Mouse (Mus musculus): ENCODE measurements around the gene Glrx5. TPM values are rescaled to one million over a fixed set of nuclear protein-coding genes. Genes with fewer than 3 reads are reported as not detected.

The Glrx5 gene
- polyA plus RNA-seq, 1 experiment: 92.2 TPM

DNA sequence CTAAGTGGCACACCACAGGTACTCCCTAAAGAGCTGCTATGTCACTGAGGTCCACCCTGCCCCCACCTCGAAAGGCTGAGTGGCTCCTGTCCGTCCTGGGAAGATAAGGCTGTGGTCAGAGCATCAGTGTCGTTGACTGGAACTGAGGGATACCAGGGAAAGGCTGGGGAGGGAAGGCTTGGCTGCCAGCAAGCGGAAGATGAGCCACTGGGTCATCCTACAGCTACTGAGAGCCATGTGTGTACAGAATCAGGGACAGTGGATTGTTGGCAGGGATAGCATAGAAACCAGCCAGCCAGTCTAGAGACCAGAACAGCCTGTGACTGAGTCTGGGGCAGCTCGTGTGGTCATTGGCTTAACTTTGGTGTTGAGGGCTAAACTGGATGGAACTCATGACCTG, 51.7 kb downstream of the Glrx5 start:
- H3K36me3 ChIP-seq (ENCODE audit: control insufficient read depth, insufficient read depth): no peaks in the 10 kb centered on the region
- no peaks in the 10 kb centered on the region for H3K79me3 ChIP-seq (ENCODE audit: low read depth)
- no peaks in the 10 kb centered on the region for H3K27me3 ChIP-seq (ENCODE audit: control insufficient read depth, insufficient read depth, insufficient read length)
- H3K4me3 ChIP-seq (ENCODE audit: insufficient read depth, poor library complexity, severe bottlenecking): no peak overlapping the region
- TF ChIP-seq CEBPB (IDR thresholded peaks at IDR 0.05; ENCODE audit: low read depth): no peak
- no peak for TF ChIP-seq USF1 (IDR thresholded peaks at IDR 0.05; ENCODE audit: low read depth)
- TF ChIP-seq MAX (IDR thresholded peaks at IDR 0.05): no peak
- no peak for TF ChIP-seq CTCF (IDR thresholded peaks at IDR 0.05; ENCODE audit: control insufficient read depth, insufficient read depth, insufficient read length)
- TF ChIP-seq MYOG (IDR thresholded peaks at IDR 0.05; ENCODE audit: control insufficient read depth, extremely low read depth, insufficient read length): no peak
- TF ChIP-seq MYOD1 (IDR thresholded peaks at IDR 0.05; ENCODE audit: control insufficient read depth, insufficient read length, low read depth): no peak
- no peak for TF ChIP-seq FOSL1 (IDR thresholded peaks at IDR 0.05; ENCODE audit: insufficient read depth, low read length, poor library complexity, severe bottlenecking)
- H3ac ChIP-seq (ENCODE audit: control insufficient read depth, insufficient read length, low read depth): no peak overlapping the region
- no peaks in the 10 kb centered on the region for H3K79me2 ChIP-seq (ENCODE audit: control insufficient read depth, insufficient read depth)

DNA sequence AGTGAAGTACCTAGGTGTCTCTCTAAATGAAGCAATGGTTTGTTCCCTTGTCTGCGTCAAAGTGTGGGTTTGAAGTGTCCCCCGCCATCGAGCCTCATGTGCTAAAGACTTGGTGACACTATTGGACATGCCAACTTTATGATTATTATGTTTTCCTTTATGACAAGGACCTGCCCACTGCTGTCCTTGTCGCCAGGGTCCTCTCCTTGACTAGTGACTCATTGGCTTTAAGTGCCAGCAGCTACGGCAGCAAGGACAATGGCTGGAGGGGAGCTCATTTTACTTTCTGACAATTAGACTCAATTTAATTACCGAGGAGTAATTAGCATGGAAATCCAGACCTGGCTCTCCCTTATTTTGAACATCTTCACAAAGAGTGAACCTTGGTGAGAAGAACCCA, 52.3 kb downstream of the Glrx5 start:
- TF ChIP-seq MYOD1 (IDR thresholded peaks at IDR 0.05; ENCODE audit: control insufficient read depth, insufficient read length, low read depth): no peak
- TF ChIP-seq MYOG (IDR thresholded peaks at IDR 0.05; ENCODE audit: control insufficient read depth, extremely low read depth, insufficient read length): no peak
- no peak for TF ChIP-seq USF1 (IDR thresholded peaks at IDR 0.05; ENCODE audit: low read depth)
- no peak for TF ChIP-seq CEBPB (IDR thresholded peaks at IDR 0.05; ENCODE audit: low read depth)
- no peak for TF ChIP-seq MAX (IDR thresholded peaks at IDR 0.05)
- no peak for TF ChIP-seq FOSL1 (IDR thresholded peaks at IDR 0.05; ENCODE audit: insufficient read depth, low read length, poor library complexity, severe bottlenecking)
- no peak for TF ChIP-seq CTCF (IDR thresholded peaks at IDR 0.05; ENCODE audit: control insufficient read depth, insufficient read depth, insufficient read length)
- no peak overlapping the region for H3K4me3 ChIP-seq (ENCODE audit: insufficient read depth, poor library complexity, severe bottlenecking)
- H3K79me3 ChIP-seq (ENCODE audit: low read depth): no peaks in the 10 kb centered on the region
- no peaks in the 10 kb centered on the region for H3K27me3 ChIP-seq (ENCODE audit: control insufficient read depth, insufficient read depth, insufficient read length)
- no peak overlapping the region for H3ac ChIP-seq (ENCODE audit: control insufficient read depth, insufficient read length, low read depth)
- H3K36me3 ChIP-seq (ENCODE audit: control insufficient read depth, insufficient read depth): no peaks in the 10 kb centered on the region
- H3K79me2 ChIP-seq (ENCODE audit: control insufficient read depth, insufficient read depth): no peaks in the 10 kb centered on the region

DNA sequence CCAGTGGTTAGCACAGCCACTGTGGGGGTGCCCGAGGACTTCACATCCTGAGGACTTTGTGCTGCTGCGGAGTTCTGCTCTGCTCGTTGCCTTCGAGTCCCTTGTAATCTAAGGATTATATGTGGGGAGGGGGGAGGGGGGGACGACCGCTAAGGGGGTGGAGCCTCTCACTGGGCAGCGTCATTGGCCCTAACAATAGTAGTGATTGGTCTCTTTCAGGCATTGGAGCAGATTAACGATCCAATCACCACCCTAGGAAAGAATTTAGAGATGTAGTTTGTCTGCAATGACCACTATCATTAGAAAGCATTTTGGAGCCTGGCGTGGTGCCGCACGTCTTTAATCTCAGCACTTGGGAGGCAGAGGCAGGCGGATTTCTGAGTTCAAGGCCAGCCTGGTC, 52.8 kb downstream of the Glrx5 start:
- TF ChIP-seq CEBPB (IDR thresholded peaks at IDR 0.05; ENCODE audit: low read depth) (no peak), MAX (IDR thresholded peaks at IDR 0.05) (no peak), FOSL1 (IDR thresholded peaks at IDR 0.05; ENCODE audit: insufficient read depth, low read length, poor library complexity, severe bottlenecking) (no peak), CTCF (IDR thresholded peaks at IDR 0.05; ENCODE audit: control insufficient read depth, insufficient read depth, insufficient read length) (no peak), USF1 (IDR thresholded peaks at IDR 0.05; ENCODE audit: low read depth) (no peak), MYOG (IDR thresholded peaks at IDR 0.05; ENCODE audit: control insufficient read depth, extremely low read depth, insufficient read length) (no peak), MYOD1 (IDR thresholded peaks at IDR 0.05; ENCODE audit: control insufficient read depth, insufficient read length, low read depth) (no peak)
- Histone ChIP-seq H3K4me3 (ENCODE audit: insufficient read depth, poor library complexity, severe bottlenecking) (no peak overlapping the region), H3ac (ENCODE audit: control insufficient read depth, insufficient read length, low read depth) (no peak overlapping the region)

DNA sequence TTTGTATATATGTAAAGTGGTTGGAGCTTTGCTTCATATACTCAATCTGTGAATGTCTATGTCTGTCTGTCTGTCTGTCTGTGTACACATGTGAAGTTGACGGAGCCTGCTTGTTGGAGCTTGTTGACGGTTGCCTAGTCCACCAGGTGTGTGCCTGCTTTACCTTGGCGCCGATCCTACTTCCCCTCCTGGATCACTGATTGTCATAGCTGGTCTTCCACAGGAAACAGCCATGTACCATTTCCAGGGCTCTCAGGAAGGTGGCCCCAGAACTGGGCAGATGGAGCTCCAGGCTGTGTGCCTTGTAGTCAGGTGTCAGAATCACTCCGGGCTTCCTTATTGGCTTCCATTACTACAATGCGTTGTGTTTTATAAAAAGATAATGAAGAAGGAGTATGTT, 54.3 kb downstream of the Glrx5 start:
- no peaks in the 10 kb centered on the region for H3K79me3 ChIP-seq (ENCODE audit: low read depth)
- peaks cover 6% of the 10 kb centered on the region for H3K27me3 ChIP-seq (ENCODE audit: control insufficient read depth, insufficient read depth, insufficient read length)
- H3ac ChIP-seq (ENCODE audit: control insufficient read depth, insufficient read length, low read depth): no peak overlapping the region
- TF ChIP-seq USF1 (IDR thresholded peaks at IDR 0.05; ENCODE audit: low read depth) (no peak), MYOG (IDR thresholded peaks at IDR 0.05; ENCODE audit: control insufficient read depth, extremely low read depth, insufficient read length) (no peak), CEBPB (IDR thresholded peaks at IDR 0.05; ENCODE audit: low read depth) (no peak), FOSL1 (IDR thresholded peaks at IDR 0.05; ENCODE audit: insufficient read depth, low read length, poor library complexity, severe bottlenecking) (no peak), MYOD1 (IDR thresholded peaks at IDR 0.05; ENCODE audit: control insufficient read depth, insufficient read length, low read depth) (no peak), MAX (IDR thresholded peaks at IDR 0.05) (no peak), CTCF (IDR thresholded peaks at IDR 0.05; ENCODE audit: control insufficient read depth, insufficient read depth, insufficient read length) (no peak)
- H3K79me2 ChIP-seq (ENCODE audit: control insufficient read depth, insufficient read depth): no peaks in the 10 kb centered on the region
- no peaks in the 10 kb centered on the region for H3K36me3 ChIP-seq (ENCODE audit: control insufficient read depth, insufficient read depth)
- H3K4me3 ChIP-seq (ENCODE audit: insufficient read depth, poor library complexity, severe bottlenecking): no peak overlapping the region

More for the DNA sequence above, 52.8 kb downstream of the Glrx5 start:
- Histone ChIP-seq H3K79me2 (ENCODE audit: control insufficient read depth, insufficient read depth) (no peaks in the 10 kb centered on the region), H3K79me3 (ENCODE audit: low read depth) (no peaks in the 10 kb centered on the region), H3K27me3 (ENCODE audit: control insufficient read depth, insufficient read depth, insufficient read length) (no peaks in the 10 kb centered on the region), H3K36me3 (ENCODE audit: control insufficient read depth, insufficient read depth) (no peaks in the 10 kb centered on the region)

DNA sequence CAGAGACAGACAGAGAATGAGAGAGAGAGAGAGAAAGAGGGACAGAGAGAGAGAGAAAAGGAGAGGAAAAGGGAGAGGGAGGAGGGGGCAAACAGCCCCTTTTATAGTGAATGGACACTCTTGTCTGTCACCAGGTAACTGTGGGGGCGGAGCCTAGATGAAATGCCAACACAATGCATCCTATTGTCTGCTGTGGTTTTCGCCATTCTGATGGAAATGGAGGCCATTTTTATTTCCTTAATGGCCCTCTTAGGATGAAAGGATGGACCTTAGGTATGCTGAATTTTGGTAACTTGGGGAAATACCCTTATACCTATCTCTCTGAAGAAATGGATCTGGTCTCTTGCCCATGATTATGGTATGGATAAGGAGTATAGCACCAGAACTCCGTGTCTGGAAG, 54.9 kb downstream of the Glrx5 start:
- Histone ChIP-seq H3K36me3 (ENCODE audit: control insufficient read depth, insufficient read depth) (no peaks in the 10 kb centered on the region), H3K79me2 (ENCODE audit: control insufficient read depth, insufficient read depth) (no peaks in the 10 kb centered on the region), H3ac (ENCODE audit: control insufficient read depth, insufficient read length, low read depth) (no peak overlapping the region), H3K27me3 (ENCODE audit: control insufficient read depth, insufficient read depth, insufficient read length) (peaks cover 9% of the 10 kb centered on the region), H3K79me3 (ENCODE audit: low read depth) (no peaks in the 10 kb centered on the region), H3K4me3 (ENCODE audit: insufficient read depth, poor library complexity, severe bottlenecking) (no peak overlapping the region)
- TF ChIP-seq CEBPB (IDR thresholded peaks at IDR 0.05; ENCODE audit: low read depth) (no peak), USF1 (IDR thresholded peaks at IDR 0.05; ENCODE audit: low read depth) (no peak), MAX (IDR thresholded peaks at IDR 0.05) (no peak), CTCF (IDR thresholded peaks at IDR 0.05; ENCODE audit: control insufficient read depth, insufficient read depth, insufficient read length) (no peak)

DNA sequence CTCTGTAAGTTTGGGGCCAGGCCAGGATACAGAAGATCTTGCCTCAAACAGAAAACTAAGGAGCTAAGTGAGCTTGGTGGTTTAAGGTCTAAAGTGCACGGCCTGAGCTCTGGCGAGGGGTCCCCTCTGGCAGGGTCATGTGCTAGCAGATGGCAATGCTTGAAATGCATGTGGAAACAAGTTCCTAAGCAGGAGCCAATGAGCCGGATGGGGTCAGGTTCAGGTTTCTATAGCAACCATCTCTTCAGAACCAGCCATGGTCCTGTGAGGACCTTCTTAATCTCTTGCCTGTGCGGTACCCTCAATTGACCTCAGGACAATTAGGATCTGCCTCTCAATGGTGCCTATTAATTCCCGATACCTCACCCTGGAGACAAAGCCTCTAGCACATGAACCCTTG, 56.7 kb downstream of the Glrx5 start:
- Histone ChIP-seq H3K27me3 (ENCODE audit: control insufficient read depth, insufficient read depth, insufficient read length) (peaks cover 9% of the 10 kb centered on the region), H3K36me3 (ENCODE audit: control insufficient read depth, insufficient read depth) (no peaks in the 10 kb centered on the region), H3ac (ENCODE audit: control insufficient read depth, insufficient read length, low read depth) (no peak overlapping the region), H3K79me2 (ENCODE audit: control insufficient read depth, insufficient read depth) (no peaks in the 10 kb centered on the region), H3K4me3 (ENCODE audit: insufficient read depth, poor library complexity, severe bottlenecking) (no peak overlapping the region), H3K79me3 (ENCODE audit: low read depth) (no peaks in the 10 kb centered on the region)
- no peak for TF ChIP-seq MAX (IDR thresholded peaks at IDR 0.05)
- no peak for TF ChIP-seq MYOG (IDR thresholded peaks at IDR 0.05; ENCODE audit: control insufficient read depth, extremely low read depth, insufficient read length)
- no peak for TF ChIP-seq USF1 (IDR thresholded peaks at IDR 0.05; ENCODE audit: low read depth)
- no peak for TF ChIP-seq CEBPB (IDR thresholded peaks at IDR 0.05; ENCODE audit: low read depth)
- no peak for TF ChIP-seq CTCF (IDR thresholded peaks at IDR 0.05; ENCODE audit: control insufficient read depth, insufficient read depth, insufficient read length)
- no peak for TF ChIP-seq MYOD1 (IDR thresholded peaks at IDR 0.05; ENCODE audit: control insufficient read depth, insufficient read length, low read depth)
- no peak for TF ChIP-seq FOSL1 (IDR thresholded peaks at IDR 0.05; ENCODE audit: insufficient read depth, low read length, poor library complexity, severe bottlenecking)
